Mouse (Mus musculus) bone marrow, adult 2 months (tissue): ENCODE data around the gene Slc4a1.

Experiments used
- CTCF ChIP-seq: fragments of 200-500 bp; IDR thresholded peaks from 2 replicates; pipeline ENCODE4 v1.5.1; 2011; ENCODE audit warnings: low read length, control low read depth; ENCODE audit not compliant: control insufficient read depth, insufficient read depth
- POLR2A ChIP-seq: fragments of 200-500 bp; IDR thresholded peaks from 2 replicates; pipeline ENCODE4 v1.6.1; 2011; ENCODE audit warnings: low read depth, mild to moderate bottlenecking, control low read depth, low read length, borderline replicate concordance; ENCODE audit not compliant: control insufficient read depth

- no peak for TF ChIP-seq CTCF
- TF ChIP-seq POLR2A, result peak; percentile 98
Observed at GRCm38 (mm10) chr11:102364570-102365371, 1.2 kb downstream of the Slc4a1 start.
